Mouse (Mus musculus): ENCODE results near the gene Nol4l. TPM values are rescaled to one million over a fixed set of nuclear protein-coding genes. Genes with fewer than 3 reads are reported as not detected.

Gene Nol4l
- polyA plus RNA-seq, 1 experiment from 2014 or later = 15.2 TPM

DNA sequence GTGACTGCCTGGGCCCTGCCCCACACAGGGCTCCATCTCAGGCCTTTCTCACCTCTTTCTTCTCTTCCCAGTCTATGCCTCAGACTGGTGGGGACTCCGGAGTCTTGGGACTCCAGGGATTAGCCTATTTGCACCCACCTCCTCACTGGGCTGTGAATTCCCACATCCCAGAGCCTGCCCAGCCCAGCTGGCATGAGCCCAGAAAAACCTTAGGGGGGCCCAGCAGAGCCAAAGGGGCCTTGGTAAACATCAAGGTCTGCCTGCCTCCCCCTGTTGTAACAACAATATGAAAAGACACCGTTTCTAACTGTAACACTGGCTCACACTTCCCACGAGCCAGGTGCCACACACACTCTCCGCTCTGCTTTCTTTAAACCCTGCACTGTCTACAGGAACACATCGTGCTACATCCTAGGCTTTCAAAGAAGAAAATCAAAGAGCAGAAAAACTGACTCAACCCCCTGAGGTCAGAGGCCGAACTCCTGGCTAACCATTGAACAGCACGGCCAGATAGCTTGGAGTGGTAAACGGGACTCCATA is 29.9 kb upstream of the Nol4l start:
- WGBS = 50% methylated on average over 8 of the region's 8 CpGs
- H3K4me2 ChIP-seq = no peak overlapping the region
- H3K27ac ChIP-seq (ENCODE audit: poor library complexity, severe bottlenecking) = peak overlapping the region; percentile 98; the same call in 1 of the 2 replicates
- peak overlapping the region; percentile 65; the same call in 1 of the 2 replicates for H3K9ac ChIP-seq
- H3K27me3 ChIP-seq (replicated peaks) = no peaks in the 10 kb centered on the region
- H3K36me3 ChIP-seq = no peaks in the 10 kb centered on the region
- no peak overlapping the region for H3K4me3 ChIP-seq
- ATAC-seq (ENCODE audit: insufficient number of reproducible peaks, low FRiP score) = no peak
- H3K4me1 ChIP-seq (replicated peaks) = peaks cover 54% of the 10 kb centered on the region
- H3K9me3 ChIP-seq (replicated peaks) = peaks cover 4% of the 10 kb centered on the region; the same call in 1 of the 2 replicates

GRCm38 (mm10) chr2:153558464-153558863 is 28.7 kb upstream of the Nol4l start:
- no peaks in the 10 kb centered on the region for H3K27me3 ChIP-seq (replicated peaks)
- WGBS = 48% methylated on average over 6 of the region's 6 CpGs
- H3K27ac ChIP-seq (ENCODE audit: poor library complexity, severe bottlenecking) = no peak overlapping the region
- peaks cover 54% of the 10 kb centered on the region for H3K4me1 ChIP-seq (replicated peaks)
- H3K36me3 ChIP-seq = no peaks in the 10 kb centered on the region
- no peaks in the 10 kb centered on the region for H3K9me3 ChIP-seq (replicated peaks)
- no peak for ATAC-seq (ENCODE audit: insufficient number of reproducible peaks, low FRiP score)
- no peak overlapping the region for H3K9ac ChIP-seq
- H3K4me2 ChIP-seq = no peak overlapping the region
- H3K4me3 ChIP-seq = no peak overlapping the region

GRCm38 (mm10) chr2:153557259-153557658 is 27.5 kb upstream of the Nol4l start:
- Histone ChIP-seq H3K4me1 (replicated peaks) (peaks cover 48% of the 10 kb centered on the region), H3K4me3 (no peak overlapping the region), H3K9me3 (replicated peaks) (no peaks in the 10 kb centered on the region), H3K9ac (no peak overlapping the region), H3K4me2 (no peak overlapping the region), H3K27ac (ENCODE audit: poor library complexity, severe bottlenecking) (no peak overlapping the region), H3K27me3 (replicated peaks) (no peaks in the 10 kb centered on the region), H3K36me3 (no peaks in the 10 kb centered on the region)
- ATAC-seq (ENCODE audit: insufficient number of reproducible peaks, low FRiP score) = no peak
- 39% methylated on average over 4 of the region's 4 CpGs for WGBS

GRCm38 (mm10) chr2:153556208-153556607 is 26.4 kb upstream of the Nol4l start:
- Histone ChIP-seq H3K9me3 (replicated peaks) (no peaks in the 10 kb centered on the region), H3K4me1 (replicated peaks) (peaks cover 38% of the 10 kb centered on the region), H3K27me3 (replicated peaks) (no peaks in the 10 kb centered on the region), H3K27ac (ENCODE audit: poor library complexity, severe bottlenecking) (no peak overlapping the region), H3K4me3 (no peak overlapping the region), H3K9ac (no peak overlapping the region; the same call in 1 of the 2 replicates), H3K4me2 (no peak overlapping the region), H3K36me3 (no peaks in the 10 kb centered on the region)
- ATAC-seq (ENCODE audit: insufficient number of reproducible peaks, low FRiP score) = no peak
- WGBS = 67% methylated on average over 9 of the region's 9 CpGs

GRCm38 (mm10) chr2:153554543-153554942 is 24.8 kb upstream of the Nol4l start:
- no peak for ATAC-seq (ENCODE audit: insufficient number of reproducible peaks, low FRiP score)
- Histone ChIP-seq H3K36me3 (no peaks in the 10 kb centered on the region), H3K27ac (ENCODE audit: poor library complexity, severe bottlenecking) (no peak overlapping the region), H3K4me1 (replicated peaks) (peaks cover 26% of the 10 kb centered on the region), H3K9me3 (replicated peaks) (no peaks in the 10 kb centered on the region), H3K4me2 (no peak overlapping the region), H3K4me3 (no peak overlapping the region), H3K27me3 (replicated peaks) (no peaks in the 10 kb centered on the region), H3K9ac (no peak overlapping the region)
- WGBS = 84% methylated on average over 7 of the region's 7 CpGs

- Histone ChIP-seq H3K4me3 (no peak overlapping the region), H3K36me3 (no peaks in the 10 kb centered on the region), H3K9me3 (replicated peaks) (no peaks in the 10 kb centered on the region), H3K4me2 (no peak overlapping the region), H3K4me1 (replicated peaks) (peaks cover 51% of the 10 kb centered on the region), H3K27ac (ENCODE audit: poor library complexity, severe bottlenecking) (peak overlapping the region; percentile 69), H3K9ac (peak overlapping the region; percentile 58; the same call in 1 of the 2 replicates), H3K27me3 (replicated peaks) (no peaks in the 10 kb centered on the region)
- ATAC-seq (ENCODE audit: insufficient number of reproducible peaks, low FRiP score) = peak; percentile 40; the same call in 1 of the 2 replicates
- WGBS = 36% methylated on average over 8 of the region's 8 CpGs
Observed at GRCm38 (mm10) chr2:153549486-153549885, 19.7 kb upstream of the Nol4l start.

GRCm38 (mm10) chr2:153548221-153548923 is 18.6 kb upstream of the Nol4l start:
- ATAC-seq (ENCODE audit: insufficient number of reproducible peaks, low FRiP score) = no peak
- peaks cover 58% of the 10 kb centered on the region for H3K4me1 ChIP-seq (replicated peaks)
- H3K36me3 ChIP-seq = no peaks in the 10 kb centered on the region
- peak overlapping the region; percentile 69; the same call in 1 of the 2 replicates for H3K27ac ChIP-seq (ENCODE audit: poor library complexity, severe bottlenecking)
- no peak overlapping the region for H3K4me3 ChIP-seq
- no peaks in the 10 kb centered on the region for H3K27me3 ChIP-seq (replicated peaks)
- WGBS = 38% methylated on average over 14 of the region's 14 CpGs
- H3K9ac ChIP-seq = 0 out of 2 replicates have a peak overlapping the region, but pooled peaks have one; percentile 21
- no peaks in the 10 kb centered on the region for H3K9me3 ChIP-seq (replicated peaks)
- no peak overlapping the region for H3K4me2 ChIP-seq

GRCm38 (mm10) chr2:153547633-153548032 is 17.9 kb upstream of the Nol4l start:
- Histone ChIP-seq H3K4me1 (replicated peaks) (peaks cover 58% of the 10 kb centered on the region), H3K4me2 (no peak overlapping the region), H3K9me3 (replicated peaks) (no peaks in the 10 kb centered on the region), H3K9ac (no peak overlapping the region), H3K27me3 (replicated peaks) (no peaks in the 10 kb centered on the region), H3K36me3 (no peaks in the 10 kb centered on the region), H3K27ac (ENCODE audit: poor library complexity, severe bottlenecking) (no peak overlapping the region), H3K4me3 (no peak overlapping the region)
- WGBS = 65% methylated on average over 3 of the region's 3 CpGs
- ATAC-seq (ENCODE audit: insufficient number of reproducible peaks, low FRiP score) = no peak

GRCm38 (mm10) chr2:153546972-153547371 is 17.2 kb upstream of the Nol4l start:
- peaks cover 58% of the 10 kb centered on the region for H3K4me1 ChIP-seq (replicated peaks)
- 62% methylated on average over 4 of the region's 4 CpGs for WGBS
- no peak overlapping the region for H3K27ac ChIP-seq (ENCODE audit: poor library complexity, severe bottlenecking)
- no peak overlapping the region for H3K9ac ChIP-seq
- ATAC-seq (ENCODE audit: insufficient number of reproducible peaks, low FRiP score) = no peak
- H3K36me3 ChIP-seq = no peaks in the 10 kb centered on the region
- no peaks in the 10 kb centered on the region for H3K27me3 ChIP-seq (replicated peaks)
- H3K9me3 ChIP-seq (replicated peaks) = no peaks in the 10 kb centered on the region
- no peak overlapping the region for H3K4me3 ChIP-seq
- H3K4me2 ChIP-seq = no peak overlapping the region

DNA sequence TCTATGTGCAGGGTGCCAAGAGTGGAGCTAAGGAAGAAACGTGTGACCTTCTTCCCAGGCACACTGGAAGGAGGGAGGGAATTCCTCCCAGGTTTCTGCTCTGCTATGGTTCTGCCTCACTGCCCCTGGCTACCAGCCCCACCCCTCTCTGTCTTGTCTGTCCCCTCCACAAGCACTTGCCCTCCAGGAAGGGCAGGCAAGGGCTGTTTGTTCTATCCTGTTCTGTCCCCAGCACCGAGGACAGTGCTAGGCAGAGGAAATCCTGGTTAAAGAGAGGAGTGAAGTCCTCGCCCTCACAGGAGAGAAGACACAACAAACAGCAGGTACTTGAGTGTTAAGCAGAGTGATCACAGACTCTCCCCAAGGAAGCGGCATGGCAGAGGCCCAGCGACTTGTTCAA is 16.7 kb upstream of the Nol4l start:
- H3K27me3 ChIP-seq (replicated peaks) = no peaks in the 10 kb centered on the region
- no peak for ATAC-seq (ENCODE audit: insufficient number of reproducible peaks, low FRiP score)
- WGBS = 24% methylated on average over 5 of the region's 5 CpGs
- H3K27ac ChIP-seq (ENCODE audit: poor library complexity, severe bottlenecking) = no peak overlapping the region
- H3K4me3 ChIP-seq = no peak overlapping the region
- no peak overlapping the region for H3K9ac ChIP-seq
- H3K36me3 ChIP-seq = no peaks in the 10 kb centered on the region
- H3K4me2 ChIP-seq = no peak overlapping the region
- peaks cover 58% of the 10 kb centered on the region for H3K4me1 ChIP-seq (replicated peaks)
- no peaks in the 10 kb centered on the region for H3K9me3 ChIP-seq (replicated peaks)

DNA sequence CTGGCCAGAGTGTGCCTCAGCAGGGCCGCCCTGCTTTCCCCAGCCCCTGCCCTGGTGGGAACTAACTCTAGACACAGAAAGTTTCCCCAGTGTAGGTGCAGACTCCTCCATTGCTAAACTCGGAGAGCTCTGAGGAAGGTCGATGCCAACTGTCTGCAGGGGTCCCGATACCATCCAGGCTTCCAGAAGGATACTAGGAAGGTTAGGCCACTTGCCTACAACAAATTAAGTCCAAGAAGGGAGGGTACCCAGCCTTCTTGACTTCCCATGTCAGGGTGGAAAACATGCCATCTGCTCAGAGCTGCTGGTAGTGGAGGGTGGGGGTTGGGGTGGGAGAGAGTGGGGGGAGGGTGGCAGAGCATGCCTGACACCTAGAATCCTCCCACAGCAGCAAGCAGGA is 15.0 kb upstream of the Nol4l start:
- no peak overlapping the region for H3K27ac ChIP-seq (ENCODE audit: poor library complexity, severe bottlenecking)
- H3K4me3 ChIP-seq = no peak overlapping the region
- 74% methylated on average over 4 of the region's 4 CpGs for WGBS
- H3K27me3 ChIP-seq (replicated peaks) = no peaks in the 10 kb centered on the region
- H3K36me3 ChIP-seq = no peaks in the 10 kb centered on the region
- H3K9me3 ChIP-seq (replicated peaks) = no peaks in the 10 kb centered on the region
- no peak overlapping the region for H3K4me2 ChIP-seq
- H3K9ac ChIP-seq = no peak overlapping the region
- no peak for ATAC-seq (ENCODE audit: insufficient number of reproducible peaks, low FRiP score)
- H3K4me1 ChIP-seq (replicated peaks) = peaks cover 56% of the 10 kb centered on the region
